Mouse (Mus musculus): ENCODE measurements around the gene Fam136a. TPM values are rescaled to one million over a fixed set of nuclear protein-coding genes. Genes with fewer than 3 reads are reported as not detected.

Fam136a gene
- total RNA-seq, 1 experiment from 2014 or later: 63.1 TPM

Other genes with a start within 250 kb of the Fam136a start
- not detected in 2 replicates for gene Tgfa, start 170.4 kb upstream of the Fam136a start, total RNA-seq (2017)
- gene Snrpg, start 5.7 kb downstream of the Fam136a start, total RNA-seq (2017): 75.2 and 119 TPM in 2 replicates
- gene Pcyox1, start 31.5 kb downstream of the Fam136a start, total RNA-seq (2017): 32.1 and 42.2 TPM in 2 replicates
- gene Tia1, start 38.6 kb downstream of the Fam136a start, total RNA-seq (2017): 110 and 120 TPM in 2 replicates
- not detected in 2 replicates for gene Gm44790, start 61.0 kb downstream of the Fam136a start, total RNA-seq (2017)
- 37.6 and 42.6 TPM in 2 replicates for gene C87436, start 72.7 kb downstream of the Fam136a start, total RNA-seq (2017)
- gene Pcbp1, start 160.7 kb downstream of the Fam136a start, total RNA-seq (2017): 115 and 172 TPM in 2 replicates